Mouse (Mus musculus) WW6 (cell line): ENCODE measurements around the gene Bcl10.
"Not testable (repeated sequence)": the region's sequence is repeated elsewhere in the genome, so short reads cannot be mapped to it uniquely, and the experiment has no call there.

Experiments used
- DNase-seq: peaks from one replicate; pipeline ENCODE4 v3.0.0-alpha.2; 2013; ENCODE audit warnings: low read depth, low spot score

Gene Bcl10

DNA sequence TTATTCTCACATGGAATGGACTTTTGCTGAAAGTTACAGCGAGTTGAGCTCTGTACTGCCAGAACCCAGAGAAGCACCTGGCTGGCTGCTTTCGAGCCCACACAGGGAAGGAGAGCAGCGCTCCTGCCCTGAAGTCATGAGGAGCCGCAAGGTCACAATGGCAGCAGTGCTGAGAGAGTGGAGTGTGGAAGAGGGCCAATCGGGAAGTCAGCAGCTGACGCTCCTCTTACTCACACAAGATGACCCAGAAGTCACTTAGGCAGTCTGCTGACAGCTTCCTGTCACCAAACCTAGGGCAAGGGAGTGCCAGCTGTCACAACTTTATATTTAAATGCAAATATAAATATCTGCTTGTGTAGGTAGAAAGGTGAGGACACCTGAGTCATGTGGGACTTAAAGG, 9.3 kb upstream of the Bcl10 start:
- no peak for DNase-seq

DNA sequence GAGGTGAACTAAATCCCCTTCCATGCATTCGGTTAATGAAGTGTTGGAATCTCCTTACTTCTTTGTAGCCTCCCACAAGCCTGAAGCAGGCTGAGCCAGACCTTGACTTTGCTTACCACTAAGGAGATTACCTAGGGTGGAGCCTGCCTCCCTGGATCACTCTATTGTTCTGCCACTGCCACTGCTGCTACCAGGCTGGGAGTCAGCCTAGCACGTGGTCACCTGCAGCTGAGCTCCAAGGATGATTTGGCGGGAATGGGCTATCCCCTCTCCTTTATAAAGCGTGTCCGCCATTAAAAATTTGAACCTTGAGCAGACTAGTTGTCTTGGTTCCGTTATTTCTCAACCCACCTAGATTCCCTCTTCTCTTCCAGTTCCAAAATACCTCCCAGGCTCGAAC, 8.7 kb upstream of the Bcl10 start:
- not testable (repeated sequence) for DNase-seq

DNA sequence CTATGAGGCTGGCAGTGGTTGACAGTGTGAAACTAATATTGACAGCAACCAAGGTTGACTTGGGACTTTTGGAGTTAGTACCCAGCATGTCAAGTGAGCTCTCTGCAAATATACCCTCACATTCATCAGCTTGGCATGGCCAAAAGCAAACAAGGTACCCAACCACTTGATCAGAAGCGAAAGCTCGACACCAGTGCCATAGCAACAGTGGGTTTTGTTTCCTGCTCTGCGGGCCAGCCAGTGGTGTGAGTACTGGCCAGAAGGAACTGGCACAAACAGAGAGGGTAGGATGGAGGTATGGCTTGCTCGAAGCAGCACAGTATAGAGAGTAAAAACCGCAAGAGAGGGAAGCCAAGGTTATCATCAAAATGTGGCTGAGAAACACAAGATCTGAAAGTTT, 6.2 kb upstream of the Bcl10 start:
- no peak for DNase-seq

DNA sequence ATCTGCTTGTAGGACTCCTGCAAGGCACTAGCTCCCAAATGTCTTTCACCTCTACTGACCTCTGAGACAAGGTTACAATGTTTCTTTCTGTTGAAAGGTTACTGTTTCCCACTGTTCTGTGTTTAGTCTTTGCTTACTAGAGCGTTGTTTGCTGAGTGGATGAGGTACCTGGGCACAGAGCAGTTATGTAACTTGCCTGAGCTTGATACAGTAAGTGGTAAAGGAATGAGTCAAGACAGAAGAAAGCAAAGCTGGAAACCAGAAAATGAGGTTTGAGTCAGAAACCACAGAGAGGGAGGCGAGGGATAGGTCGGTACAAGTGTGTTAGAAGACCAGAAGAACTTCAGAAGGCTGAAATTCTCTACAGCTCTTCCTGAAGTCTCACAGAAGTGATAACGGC, 5.8 kb upstream of the Bcl10 start:
- no peak for DNase-seq

DNA sequence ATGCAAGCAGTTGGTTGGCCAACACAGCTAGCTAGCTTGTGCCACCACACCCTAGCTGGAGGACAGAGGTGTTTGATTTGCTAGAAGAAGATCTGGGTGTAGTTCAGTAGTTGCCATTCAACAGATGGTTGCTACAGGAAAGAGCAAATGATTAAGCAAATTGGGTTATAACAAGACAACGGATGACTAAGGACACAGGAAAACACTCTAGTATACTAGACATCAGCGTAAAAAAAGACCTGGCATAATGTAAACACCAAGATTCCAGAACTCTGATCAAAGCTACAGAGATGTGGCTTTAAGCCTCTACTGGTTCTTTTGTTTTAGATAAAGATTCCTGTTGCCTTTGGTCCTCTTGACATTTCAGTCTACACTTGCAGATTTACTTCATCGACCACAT, 367 bp downstream of the Bcl10 start:
- no peak for DNase-seq

DNA sequence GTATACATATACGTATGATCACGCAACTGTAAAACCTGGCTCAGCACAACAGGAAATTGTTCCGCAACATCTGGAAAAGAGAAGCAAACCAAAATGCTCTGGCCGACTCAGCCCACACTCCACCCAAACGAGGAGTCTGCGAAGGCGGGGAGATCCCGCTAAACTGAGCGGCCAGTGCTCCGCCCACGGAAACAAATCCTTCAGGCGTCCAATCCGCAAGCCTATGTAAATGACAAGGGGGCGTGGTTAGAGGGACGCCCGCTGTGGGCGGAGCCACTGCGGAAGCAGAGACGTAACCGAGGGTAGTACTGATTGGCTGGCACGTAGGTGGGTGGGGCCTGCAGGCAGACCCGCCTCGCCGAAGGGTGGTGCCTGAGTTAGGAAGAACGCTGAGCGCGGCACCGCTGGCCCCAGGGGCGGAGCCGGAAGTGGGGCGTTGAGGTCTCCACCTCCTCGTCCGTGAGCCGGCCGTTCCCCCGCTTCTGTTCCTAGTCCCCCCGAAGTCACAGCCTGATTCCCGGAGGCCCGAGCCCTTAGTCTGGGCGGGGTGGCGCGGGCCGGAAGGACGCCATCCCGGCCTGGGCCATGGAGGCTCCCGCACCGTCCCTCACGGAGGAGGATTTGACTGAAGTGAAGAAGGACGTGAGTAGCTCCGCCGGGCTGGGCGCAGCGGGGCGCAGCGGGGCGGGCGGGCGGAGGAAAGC, 1.4 kb downstream of the Bcl10 start:
- peak; percentile 99 for DNase-seq

DNA sequence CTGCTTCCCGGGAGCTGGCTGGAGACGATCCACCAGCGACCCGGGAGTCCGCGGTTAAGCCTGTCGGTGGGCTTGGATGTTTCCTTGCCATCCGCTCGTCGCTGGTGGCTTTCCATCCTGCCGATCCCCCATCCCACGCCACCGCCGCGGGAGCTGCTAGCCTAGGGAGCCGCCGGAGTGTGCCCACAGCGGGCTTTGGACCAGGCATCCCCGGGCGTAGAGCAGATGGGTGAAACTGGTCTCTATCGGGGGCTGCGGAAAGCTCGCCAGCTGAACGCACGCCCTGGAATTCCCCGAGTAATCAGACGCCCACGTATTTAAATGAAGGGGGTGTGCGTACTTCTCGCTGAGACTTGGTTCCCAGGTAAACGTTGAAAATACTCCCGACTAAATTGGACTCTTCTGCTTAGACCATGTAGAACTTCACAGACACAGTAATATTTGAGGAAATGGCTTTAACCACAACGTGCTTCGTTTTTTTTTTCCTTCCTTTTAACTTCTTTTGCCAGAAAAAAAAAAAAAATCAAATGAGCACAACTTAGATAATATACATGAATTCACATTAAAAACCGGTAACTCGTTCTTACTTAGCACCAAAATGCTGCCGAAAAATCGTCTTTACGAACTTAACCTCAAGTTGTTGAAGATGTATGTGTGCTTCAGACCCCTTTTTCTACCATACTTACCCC, 2.2 kb downstream of the Bcl10 start:
- no peak for DNase-seq

DNA sequence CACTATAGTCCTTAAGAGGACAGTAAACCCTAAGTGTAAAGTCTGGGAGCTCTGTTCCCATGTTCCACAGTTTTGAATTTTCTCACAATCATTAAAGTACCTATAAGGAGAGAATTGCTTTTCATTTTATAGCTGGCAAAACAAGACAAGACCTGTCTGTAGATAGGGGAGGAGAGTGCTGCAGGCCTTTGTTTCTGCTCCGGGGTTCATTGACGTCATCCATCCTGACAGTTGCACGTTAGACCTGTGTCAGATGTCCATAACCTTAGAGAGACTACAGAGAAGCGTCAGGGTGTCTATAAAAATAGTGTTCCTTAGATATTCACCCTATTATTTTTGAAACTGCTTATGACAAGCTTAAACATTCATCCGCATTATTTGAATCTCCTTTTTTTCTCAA, 2.9 kb downstream of the Bcl10 start:
- no peak for DNase-seq

DNA sequence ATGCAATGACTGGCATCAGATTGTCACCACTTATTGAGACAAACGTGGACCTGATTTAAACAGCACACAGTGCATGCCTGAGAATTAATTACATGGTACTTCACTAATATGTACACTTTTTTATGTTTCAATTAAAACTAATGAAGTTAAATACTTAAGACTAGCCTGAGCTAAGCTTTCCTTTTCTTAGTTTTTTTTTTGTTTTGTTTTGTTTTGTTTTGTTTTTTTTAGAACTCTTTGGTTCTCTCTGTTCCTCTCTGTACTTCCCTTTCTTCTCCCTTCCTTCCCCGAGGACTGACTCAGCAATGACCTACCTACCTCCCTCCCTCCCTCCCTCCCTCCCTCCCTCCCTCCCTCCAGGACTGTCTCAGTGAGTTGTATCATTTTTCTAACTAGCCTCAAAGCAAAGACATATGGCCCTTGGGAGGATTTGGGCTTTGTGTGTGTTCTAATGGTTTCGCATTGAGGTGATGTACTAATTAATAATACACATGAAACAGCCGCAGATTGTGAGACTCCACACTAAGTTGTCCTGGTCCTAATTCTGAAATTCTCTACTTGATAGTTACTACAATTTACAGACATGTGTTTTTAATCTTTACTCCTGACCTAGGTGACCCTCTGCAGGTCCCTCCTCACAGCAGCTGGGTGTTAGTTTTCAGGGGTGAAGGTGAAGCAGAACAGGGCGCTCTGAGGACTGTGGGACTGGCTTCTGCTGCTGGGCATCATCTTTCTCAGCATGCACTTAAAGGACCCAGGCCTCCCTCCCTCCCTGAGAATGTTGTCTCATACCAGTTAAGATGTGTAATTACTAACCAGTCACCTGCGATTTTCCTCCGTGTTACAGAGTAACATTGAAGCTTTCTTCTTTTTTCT, 7.2 kb downstream of the Bcl10 start:
- DNase-seq: no peak

DNA sequence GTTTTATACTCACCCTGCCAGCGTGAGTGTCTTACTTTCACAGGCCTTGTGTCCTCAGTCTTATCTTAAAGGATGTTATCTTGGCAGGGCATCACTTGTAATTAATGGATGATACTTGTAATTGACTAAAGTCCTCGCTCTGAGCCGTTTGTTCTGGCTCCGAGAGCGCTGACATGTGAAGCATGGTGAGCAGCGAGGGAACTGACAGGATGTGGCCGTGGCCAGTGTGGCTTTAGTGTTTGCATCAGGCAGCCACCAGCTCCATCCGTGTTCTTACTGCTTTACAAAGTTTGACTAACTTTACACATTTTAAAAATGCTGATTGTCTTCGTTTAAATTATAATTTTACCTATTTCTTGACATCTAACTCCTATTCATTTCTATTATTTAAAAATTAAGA, 11.2 kb downstream of the Bcl10 start:
- DNase-seq: no peak

DNA sequence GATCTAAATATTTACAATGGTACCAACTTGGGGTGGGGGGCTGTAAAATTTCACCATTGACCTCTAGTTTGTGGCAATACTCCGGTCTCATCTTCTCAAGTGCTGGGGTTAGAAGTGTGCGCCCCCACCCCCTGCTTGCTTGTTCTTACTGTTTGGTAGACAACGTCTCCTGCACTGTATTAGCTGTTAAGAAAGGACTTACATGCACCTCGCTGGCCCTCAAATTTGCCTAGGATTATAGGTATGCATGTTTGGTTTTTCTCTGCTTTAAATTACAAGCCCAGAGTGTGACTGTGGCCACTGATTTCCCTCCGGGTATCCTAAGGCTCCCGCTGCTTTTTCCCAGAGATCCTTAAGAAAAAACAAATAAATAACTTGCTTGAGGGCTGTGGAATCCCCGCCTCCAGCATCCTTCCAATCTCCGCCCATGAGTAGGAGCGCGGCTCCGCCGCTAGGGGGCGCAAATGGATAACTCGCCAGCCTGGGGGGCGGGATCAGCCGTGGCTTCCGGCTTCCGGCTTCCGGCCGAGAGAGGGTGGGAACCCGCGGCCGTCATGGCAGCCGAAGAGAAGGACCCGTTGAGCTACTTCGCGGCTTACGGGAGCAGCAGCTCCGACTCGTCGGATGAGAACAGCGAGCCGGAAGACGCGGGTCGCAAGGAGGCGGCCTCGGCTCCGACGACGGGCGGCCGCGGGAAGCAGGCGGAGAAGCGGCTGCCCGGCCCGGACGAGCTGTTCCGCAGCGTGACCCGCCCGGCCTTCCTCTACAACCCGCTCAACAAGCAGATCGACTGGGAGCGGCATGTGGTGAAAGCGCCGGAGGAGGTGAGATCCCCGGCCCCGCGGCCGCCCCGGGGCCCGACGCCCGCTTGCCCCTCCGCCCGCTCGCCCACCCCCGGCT, 15.2 kb downstream of the Bcl10 start, which contains the start of gene 2410004B18Rik:
Gene 2410004B18Rik, plus strand, starts transcription at position 510 of the 900 bp plus-strand sequence.
- DNase-seq: peak; percentile 84

DNA sequence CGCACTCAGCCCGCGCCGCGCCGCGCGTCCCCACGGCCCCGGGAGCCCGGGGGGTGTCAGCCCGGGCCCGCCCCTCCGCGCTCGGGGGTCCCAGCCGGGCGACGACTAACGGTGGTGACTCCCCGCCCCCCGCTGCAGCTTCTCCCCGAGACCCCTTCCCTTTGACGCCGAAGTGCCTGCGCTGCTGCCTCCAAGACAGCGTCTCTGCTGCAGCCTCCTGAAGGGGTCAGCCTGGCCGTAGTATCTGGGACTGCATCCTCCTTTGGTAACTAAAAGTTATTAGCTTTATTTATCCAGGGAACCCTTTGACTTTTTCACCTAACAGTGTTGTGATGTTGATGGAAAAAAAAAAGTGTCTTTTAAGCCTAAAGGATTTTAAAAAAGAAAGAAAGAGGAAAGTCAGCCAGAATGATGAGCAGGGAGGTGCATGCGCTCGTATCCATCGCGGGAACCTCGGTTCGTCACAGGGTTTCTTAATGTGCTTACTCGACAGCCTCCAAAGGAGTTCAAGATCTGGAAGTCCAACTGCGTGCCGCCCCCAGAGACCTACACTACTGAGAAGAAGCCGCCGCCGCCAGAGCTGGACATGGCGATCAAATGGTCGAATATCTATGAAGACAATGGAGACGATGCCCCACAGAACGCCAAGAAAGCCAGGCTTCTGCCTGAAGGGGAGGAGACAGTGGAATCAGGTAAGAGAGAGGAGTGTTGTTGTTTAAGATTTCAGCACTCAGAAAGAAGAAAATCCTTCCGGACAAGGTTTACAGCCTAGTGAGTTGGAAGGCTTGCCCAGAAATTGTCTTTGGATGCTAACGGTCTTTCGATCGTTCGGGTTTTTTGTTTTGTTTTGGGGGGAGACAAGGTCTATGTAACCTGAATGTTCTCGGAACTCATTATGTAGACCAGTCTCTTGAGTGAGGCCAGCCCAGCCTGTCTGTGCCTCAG, 16.1 kb downstream of the Bcl10 start:
- no peak for DNase-seq

DNA sequence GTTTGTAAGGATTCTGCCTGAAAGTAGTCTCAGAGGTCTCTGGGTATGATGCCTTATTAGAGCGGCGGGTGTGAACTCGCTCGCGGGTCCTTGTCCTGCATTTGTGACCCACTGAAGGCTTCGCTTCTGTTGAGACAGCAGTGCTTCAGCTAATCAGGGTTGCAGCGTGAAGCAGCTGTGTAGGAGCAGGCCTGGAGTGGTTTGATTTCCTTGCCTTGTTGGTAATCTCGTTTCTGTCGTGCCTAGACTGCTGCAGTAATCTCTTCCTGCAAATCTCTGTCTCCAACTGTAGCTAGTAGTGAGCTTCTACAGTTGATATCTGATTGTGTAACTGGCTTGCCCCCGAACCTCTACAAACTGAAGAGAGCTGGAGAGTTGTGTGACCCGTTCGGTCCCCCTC, 16.8 kb downstream of the Bcl10 start:
- no peak for DNase-seq

DNA sequence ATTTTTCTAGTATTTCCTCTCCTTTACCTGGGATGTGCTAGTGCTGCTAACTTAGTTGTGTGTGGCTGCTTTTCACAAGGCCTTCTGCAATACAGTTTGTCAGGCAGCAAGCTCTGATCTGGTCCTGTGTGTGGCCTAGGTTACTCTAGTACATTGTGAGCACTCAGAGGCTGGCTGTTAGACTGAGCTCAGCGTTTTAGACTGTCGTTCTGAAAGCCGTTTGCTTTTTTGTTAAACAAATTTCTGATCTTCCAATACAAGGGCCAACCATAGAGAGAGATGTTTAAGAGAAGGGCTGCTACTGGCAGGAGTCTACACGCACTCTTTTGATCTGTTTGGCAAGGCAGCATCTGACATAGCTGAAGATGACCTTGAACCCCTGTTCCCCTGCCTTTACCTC, 17.4 kb downstream of the Bcl10 start:
- no peak for DNase-seq

DNA sequence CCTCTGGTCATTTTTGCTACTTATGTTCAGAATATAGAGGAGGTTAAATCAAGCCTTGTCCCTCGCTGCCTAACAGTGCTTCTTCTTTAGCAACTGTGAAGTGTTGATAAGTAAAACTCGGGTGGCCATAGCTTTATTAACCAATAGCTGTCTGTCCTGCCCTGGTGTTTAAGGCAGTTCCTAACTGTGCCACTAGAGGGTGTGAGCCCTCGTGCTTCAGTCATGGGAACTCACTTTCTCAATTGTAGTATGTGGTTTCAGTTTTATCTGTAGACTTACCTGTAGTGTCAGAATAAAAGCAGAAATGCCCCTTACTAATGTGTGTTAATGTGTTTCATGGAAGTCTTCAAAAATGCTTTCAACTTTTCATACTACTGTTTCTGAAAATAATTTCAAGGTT, 19.4 kb downstream of the Bcl10 start:
- no peak for DNase-seq

DNA sequence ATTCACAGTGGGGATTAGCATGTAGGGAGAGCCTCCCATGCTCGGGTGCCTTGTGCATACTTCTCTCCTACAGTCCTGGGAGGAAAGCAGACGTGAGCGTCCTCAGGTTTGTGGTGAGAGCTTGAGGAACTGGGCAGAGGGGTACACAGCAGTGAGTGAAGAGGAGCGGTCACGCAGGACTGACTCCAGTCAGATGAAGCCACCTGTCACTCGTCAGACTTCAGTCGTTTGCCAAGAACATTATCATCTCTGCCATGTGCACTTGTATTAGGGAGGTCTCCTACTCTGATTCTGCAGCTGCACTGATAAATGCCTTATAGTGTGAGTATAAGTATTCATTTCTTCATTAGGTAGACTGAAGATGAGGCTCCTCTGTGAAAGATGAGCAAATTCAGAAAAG, 21.7 kb downstream of the Bcl10 start:
- no peak for DNase-seq

DNA sequence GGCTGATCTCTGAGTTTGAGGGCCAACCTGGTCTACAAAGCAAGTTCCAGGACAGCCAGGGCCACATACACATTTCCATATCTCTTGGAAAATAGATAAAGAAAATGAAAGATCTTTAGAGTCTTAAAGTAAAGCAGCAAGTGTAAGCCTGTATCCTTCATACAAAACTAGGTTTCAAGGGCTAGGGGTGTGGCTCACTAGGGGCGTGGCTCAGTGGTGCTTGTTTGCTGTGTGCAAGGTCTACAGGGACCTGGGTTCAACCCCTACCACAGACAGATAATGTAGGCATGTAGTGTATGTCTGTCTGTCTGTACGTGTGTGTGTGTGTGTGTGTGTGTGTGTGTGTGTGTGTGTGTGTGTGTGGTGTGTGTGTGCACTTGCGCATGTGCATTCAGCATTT, 23.3 kb downstream of the Bcl10 start:
- no peak for DNase-seq

DNA sequence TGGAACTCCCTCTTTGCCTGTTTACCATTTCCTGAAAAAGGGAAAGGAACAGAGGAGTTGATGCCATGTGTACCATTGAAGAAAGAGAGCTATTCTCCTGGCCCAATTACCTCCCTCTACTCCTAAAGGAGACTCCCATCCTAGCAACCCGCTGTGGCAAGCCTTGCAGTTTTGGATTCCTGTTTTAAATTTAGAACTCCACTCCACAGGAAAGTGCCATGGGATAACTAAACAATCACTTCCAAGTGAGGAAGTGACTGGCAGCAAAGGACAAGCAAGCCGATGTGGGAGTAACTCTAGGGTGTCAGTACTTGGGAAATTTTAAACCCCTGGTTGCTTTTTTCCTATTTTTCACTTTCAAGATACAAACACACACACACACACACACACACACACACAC, 24.1 kb downstream of the Bcl10 start:
- DNase-seq: no peak

DNA sequence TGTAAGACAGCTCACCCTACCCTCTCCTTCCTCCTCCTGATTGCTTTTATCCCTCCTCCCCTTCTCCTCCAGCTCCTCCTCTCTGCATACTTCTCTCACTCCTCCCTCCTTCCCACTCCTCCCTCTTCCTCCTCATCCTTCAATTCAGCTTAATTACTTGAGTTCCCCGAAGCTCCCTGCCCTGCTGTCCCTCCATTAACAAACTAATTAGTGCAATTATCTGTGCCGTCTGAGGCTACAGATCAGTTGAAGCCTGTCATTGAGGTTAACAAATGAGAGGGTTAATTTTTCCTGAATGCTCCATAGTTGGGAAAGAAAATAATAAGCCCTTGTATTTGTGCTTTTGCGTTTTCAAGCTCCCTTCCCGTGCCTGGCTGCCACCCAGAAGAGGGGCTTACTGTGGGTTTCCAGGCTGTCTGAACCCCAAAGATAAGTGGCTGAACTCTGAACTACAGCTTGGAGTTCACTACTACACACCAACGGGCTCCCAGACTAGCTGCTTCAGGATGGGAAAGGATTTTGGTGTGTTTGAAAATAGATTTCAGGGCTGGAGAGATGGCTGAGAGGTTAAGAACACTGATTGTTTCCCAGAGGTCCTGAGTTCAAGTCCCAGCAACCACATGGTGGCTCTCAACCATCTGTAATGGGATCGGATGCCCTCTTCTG, 25.1 kb downstream of the Bcl10 start:
- no peak for DNase-seq
